Mouse (Mus musculus): ENCODE results near the gene Mecr. TPM values are rescaled to one million over a fixed set of nuclear protein-coding genes. Genes with fewer than 3 reads are reported as not detected.

The Mecr gene
- total RNA-seq, 2 experiments from 2014 or later: 25.5 to 26.5 TPM

GRCm38 (mm10) chr4:131917010-131917555 is 73.8 kb downstream of the Mecr start:
- intact Hi-C loops (cut with DNase I): loop anchor here (2.0 to 5.0 kb wide), 2 partner anchors 50 to 162 kb away; no protein-coding TSS in a partner anchor
- DNase-seq (ENCODE audit: low spot score): no peak

Other genes with a start within 250 kb of the Mecr start
- gene Ptpru, start 5.2 kb upstream of the Mecr start, total RNA-seq (2021): 1 to 10 TPM; 2.8 to 7.4 TPM
- 10 to 100 TPM; 32.8 to 38.4 TPM for gene Srsf4, start 30.1 kb downstream of the Mecr start, total RNA-seq (2021)
- 1 to 10 TPM; 5.9 to 9.6 TPM for gene Tmem200b, start 78.3 kb downstream of the Mecr start, total RNA-seq (2021)
- under 1 TPM in 1 of 2 experiments, not detected in 1; 0.17 TPM for gene Gm10300, start 231.2 kb downstream of the Mecr start, total RNA-seq (2021)
- 100 to 1,000 TPM; 144 to 184 TPM for gene Epb41, start 231.9 kb downstream of the Mecr start, total RNA-seq (2021)